Mouse (Mus musculus) bone marrow, adult 2 months (tissue): ENCODE data around the gene Gpr157.

Experiments
- CTCF ChIP-seq: fragments of 200-500 bp; IDR thresholded peaks from 2 replicates; pipeline ENCODE4 v1.5.1; 2011; ENCODE audit warnings: low read length, control low read depth; ENCODE audit not compliant: control insufficient read depth, insufficient read depth
- POLR2A ChIP-seq: fragments of 200-500 bp; IDR thresholded peaks from 2 replicates; pipeline ENCODE4 v1.6.1; 2011; ENCODE audit warnings: low read depth, mild to moderate bottlenecking, control low read depth, low read length, borderline replicate concordance; ENCODE audit not compliant: control insufficient read depth

DNA sequence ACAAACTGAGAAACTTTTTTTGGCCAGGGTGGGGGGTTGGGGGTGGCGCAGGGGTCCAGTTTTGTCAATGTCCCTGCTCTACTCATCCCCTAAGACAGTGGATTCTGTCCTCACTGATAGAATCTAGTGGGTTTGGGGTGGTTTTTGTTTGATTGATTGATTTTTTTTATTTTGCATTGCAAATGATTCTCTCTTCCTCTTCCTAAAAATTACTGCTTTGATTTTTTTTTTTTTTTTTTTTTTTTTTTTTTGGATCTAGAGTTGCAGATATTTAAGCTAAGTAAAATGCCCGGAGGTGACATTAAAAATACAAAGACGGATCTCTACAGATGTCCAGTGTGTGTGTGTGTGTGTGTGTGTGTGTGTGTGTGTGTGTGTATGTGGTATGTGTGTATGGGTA, 34.8 kb upstream of the Gpr157 start:
- TF ChIP-seq POLR2A (no peak), CTCF (no peak)
